Mouse (Mus musculus): ENCODE measurements around the gene Ms4a18.
A peak's percentile ranks its signal among the peaks of the same experiment; 100 is the strongest.

Ms4a18 gene

DNA sequence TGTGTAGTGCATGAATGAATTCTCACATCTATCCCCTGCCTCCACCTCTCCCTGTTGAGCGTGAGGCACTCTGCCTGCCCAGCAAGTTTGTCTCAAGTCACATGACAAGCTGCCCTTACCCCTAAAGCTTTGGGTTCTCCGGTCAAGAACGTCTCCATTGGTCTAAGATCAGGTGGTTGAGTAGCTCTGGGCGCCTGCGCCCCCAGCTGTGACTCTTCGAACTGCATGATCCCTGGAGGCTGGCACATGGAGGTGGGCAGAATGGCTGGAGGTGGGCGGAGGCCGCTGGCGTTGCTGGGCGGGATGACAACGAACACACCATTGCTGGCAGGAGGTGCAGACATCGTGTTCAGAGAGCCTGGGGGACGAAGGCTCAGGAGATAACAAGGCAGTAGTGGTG lies 33.3 kb downstream of the Ms4a18 start:
- no peak for DNase-seq (ENCODE audit: low read depth, low spot score)

DNA sequence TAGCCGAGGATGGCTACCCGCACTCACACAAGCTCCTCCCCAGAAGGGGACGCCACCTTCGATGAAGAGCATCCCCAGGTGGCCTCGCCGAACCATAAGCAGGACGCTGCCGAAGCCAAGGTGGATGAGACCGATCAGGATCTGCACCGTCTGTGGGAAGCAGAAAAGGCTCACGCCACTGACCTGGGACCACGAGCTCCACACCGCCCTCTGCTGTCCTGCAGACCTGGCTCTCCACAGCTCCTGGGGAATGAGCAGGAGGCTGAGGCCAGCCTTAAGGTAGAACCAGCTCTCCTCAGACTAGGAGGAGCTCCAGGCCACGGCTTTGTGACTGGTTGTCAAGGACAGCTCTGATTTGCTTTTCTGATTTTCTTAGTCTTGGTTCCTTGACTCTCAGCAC lies 34.7 kb downstream of the Ms4a18 start:
- DNase-seq (ENCODE audit: low read depth, low spot score), result no peak

DNA sequence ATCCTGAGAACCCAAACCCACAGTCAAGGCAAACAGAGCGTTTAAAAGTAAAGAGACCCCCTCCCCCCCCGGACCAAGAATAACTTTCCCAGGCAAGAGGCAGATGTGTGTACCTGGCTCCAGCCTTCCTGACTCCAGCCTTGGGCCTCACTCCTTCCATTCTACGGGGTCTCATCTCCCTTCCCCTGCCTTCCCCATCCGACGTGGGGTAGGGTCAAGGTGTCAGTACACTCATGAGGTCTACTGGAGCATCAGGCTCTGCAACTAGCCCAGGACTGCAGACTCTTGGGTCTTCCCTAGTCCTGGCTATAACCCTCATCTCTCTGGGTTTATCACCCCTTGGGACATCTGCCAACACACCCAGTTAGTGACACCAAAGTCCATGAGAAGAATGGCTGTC lies 37.6 kb downstream of the Ms4a18 start:
- no peak for DNase-seq (ENCODE audit: low read depth, low spot score)

DNA sequence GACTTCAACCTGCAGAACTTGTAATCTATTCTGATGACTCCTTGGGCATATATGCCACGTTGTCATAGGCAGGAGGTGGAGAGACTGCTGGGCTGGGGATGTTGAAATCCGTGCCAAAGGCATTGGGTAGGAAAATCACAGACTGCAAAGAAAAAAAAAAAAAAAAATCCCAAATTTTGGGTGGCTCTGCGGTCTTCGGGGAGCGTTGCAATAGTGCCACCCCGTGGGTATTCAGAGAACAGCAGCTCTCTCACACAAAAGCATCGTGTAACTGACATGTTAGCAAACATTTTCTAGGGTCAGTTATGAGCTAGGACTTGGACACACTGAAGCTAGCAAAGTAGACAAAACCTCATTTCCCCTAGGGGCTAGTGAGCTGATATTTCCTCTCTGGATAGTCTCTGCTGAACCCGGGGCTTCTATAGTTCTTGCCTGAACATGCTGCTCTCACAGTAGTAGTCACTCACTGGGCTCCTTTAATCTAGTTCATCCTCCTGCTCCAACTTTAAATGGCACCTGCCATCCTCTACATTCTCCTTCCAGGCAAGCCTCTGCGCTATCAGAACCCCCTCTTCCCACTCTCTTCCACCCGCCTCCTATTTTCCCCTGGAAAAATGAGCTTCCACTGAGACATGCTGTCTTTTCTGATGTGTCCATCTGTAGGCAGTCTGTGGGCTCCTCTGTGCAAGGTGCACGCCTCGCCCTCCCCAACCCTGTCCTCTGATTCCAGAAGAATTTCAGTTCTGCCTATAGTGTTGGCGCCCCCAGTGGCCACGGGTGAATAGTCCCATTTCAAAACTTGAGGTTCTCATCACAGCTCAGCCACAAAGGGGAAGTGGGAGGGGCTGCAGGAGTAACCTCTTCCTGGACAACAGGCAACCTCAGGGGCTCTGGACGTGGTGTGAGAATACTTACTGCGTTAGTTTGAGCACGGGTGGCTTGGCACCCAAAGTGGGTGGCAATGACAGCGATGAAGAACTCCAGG lies 38.4 kb downstream of the Ms4a18 start:
- DNase-seq (ENCODE audit: low read depth, low spot score), result no peak

DNA sequence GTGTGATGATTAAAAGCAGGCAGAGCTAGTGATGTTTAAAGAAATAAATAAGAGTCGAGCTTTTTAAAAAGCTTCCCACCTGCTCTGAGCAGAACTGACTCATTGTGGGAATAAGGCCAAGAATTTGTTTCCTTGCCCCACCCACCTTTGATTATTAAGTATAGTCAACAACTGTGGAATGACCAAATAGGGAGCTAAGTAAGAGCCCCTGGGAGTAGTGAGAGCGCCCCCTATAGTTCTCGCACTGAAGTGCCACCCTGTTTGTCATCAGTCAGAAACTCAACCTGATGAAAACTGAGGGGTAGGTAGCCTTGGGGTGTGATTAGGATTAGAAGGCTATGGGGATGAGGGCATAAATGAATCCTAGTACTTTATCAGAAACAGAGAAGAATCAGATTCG lies 41.5 kb downstream of the Ms4a18 start:
- no peak for DNase-seq (ENCODE audit: low read depth, low spot score)

DNA sequence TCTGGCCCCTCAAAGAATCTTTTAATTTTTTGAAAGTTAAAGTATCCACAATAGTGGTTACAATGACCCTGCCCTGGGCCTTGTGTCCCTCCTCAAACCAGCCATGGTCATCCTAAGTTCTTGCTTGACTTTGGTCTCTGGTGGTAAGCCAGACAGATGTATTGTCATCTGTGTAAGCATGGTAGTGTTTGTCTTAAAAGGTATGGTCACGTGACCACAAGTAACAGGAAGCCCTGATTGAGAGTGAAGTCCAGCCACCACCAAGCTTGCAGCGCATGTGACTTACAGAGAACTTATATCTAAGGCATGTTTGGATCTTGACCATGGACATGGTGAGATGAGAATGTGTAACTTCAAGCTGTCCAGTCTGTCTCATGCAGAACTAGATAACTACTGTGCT lies 42.6 kb downstream of the Ms4a18 start:
- DNase-seq (ENCODE audit: low read depth, low spot score), result no peak

DNA sequence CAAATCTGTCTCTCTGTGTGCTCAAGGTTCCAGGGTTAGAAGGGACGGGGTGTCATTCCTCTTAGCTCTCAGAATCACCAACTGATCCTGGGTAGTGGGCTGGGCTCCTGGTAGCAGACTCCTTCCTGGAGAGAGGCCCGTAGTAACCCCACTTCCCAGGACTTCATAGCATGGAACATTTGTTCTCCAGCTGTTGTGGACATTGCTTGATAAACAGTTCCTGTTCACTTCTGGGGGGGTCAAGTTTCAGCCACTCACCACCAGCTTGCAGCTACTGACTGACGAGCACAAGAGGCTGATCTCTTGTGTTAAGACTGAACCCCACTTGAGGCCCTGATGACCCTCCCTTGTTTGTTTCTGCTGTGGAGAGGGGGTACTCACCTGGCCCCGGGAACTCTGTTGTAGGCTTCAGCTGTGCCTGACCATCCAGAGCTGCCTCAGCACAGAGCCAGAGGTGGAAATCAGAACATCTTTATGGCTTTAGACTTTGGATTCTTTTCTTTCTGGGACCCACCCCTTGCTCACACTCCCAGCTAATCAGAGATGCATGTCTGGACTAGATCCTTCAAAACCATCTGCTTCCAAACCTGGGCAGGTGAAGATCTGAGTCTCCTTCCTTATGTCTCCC lies 43.5 kb downstream of the Ms4a18 start, which contains the start of gene Ms4a10:
TSS of gene Ms4a10 (minus strand) at position 433 of the 628 bp plus-strand sequence.
- DNase-seq (ENCODE audit: low read depth, low spot score), result no peak

DNA sequence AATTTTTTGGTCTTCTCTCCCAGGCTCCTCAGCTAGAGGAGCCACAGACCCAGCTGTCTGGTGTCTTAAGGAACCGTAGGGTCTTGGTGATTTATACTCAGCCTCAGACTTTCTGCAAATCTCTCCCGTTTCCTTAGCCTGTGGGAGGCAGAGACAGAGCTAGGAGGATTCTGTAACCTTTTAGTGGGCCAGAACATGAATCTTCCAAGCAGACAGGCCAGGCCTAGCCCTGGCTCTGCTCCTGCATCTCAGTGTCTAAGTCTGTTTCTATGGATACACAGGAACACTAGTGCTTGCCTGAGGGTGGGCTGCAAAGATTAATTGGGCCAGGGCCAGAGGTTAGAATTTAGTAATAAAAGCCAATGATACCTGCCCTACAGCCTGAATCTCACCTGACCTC lies 44.6 kb downstream of the Ms4a18 start:
- no peak for DNase-seq (ENCODE audit: low read depth, low spot score)

DNA sequence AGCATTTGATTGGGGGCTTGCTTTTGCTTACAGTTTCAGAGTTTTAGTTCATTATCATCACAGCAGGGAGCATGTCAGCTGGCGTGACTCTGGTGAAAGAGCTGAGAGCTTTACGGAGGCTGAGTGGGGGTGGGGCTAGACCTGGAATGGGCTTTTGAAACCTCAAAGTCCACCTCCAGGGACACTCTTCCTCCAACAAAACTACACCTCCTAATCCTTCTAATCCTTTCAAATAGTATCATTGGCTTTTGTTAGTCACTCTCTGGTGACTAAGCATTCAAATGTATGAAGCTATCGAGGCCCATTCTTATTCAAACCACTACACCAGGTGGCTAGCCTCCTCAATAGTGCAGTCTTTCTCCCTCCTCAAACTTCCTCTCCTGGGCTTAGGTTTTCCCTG lies 45.2 kb downstream of the Ms4a18 start:
- no peak for DNase-seq (ENCODE audit: low read depth, low spot score)

DNA sequence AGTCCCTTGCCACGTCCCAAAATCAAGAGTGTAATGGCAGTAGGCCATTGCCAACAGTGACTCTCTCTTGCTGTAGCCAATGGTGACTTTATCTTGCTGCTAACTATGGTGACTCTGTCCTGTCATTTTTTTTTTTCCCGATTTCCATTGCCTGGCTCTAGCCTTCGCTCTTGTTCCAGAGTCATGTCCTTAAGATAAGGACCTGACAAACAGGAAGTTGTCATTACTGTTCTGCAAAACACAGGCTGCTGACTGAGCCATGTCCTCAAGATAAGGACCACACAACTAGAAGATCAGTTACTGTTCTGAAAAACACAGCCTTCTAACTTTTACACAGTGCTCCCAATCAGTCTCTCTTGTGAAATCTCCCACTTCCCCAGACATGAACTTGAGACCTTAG lies 47.4 kb downstream of the Ms4a18 start:
- no peak for DNase-seq (ENCODE audit: low read depth, low spot score)

DNA sequence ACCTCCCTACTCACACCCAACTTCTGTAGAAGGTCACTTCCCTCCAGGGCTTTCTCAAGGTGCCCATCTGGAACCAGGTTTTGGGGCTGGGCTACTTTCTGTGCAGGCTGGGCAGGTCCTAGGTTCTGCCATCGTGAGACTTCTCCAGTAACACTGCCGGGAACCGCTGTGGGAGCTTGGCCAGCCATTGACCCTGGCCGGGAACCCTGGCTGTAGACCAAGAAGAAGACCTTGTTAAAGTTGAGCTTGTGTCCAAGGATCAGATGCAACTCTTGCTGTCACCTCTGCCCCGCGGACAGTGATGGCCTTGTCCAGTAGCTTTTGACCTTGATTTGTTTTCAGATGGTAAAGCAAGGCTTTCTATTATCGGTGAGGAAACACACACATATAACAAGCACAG lies 49.3 kb downstream of the Ms4a18 start:
- DNase-seq (ENCODE audit: low read depth, low spot score), result no peak

DNA sequence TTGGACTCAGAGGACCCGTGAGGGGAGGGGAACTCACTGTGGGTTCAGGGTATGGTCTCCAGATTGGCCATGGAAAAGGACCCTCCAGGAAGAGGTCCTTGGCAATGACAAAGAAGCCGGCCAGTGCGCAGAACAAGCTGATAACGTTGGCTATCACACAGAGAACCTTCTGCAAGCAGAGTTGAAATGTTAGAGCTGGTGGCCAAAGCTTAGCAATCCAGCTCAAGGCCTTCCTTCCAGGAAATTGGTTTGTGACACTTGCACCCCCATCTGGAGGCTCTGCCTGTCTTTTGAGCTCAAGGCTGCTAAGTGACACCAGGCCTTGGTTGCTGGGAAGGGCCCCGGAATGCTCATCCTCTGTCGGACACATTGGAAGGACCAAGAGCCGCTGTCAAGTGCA lies 52.1 kb downstream of the Ms4a18 start:
- no peak for DNase-seq (ENCODE audit: low read depth, low spot score)

DNA sequence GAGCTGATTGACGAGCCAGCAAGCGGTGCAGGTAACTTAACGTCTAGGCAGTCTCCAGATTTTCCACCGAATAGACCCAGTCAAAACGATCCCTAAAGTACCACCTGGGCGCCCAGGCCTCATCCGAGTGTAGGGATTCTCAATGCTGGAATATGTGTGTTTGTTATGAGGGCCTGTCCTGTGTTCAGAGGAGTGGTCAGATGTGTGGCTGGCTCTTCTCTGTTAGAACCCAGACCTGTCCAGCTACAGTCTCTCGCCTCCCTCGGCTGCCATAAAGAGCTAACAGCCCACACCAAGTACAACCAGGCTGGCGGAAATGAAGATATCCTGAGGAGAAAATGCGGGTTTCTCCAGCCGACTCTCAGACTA lies 57.9 kb downstream of the Ms4a18 start:
- no peak for DNase-seq (ENCODE audit: low read depth, low spot score)

DNA sequence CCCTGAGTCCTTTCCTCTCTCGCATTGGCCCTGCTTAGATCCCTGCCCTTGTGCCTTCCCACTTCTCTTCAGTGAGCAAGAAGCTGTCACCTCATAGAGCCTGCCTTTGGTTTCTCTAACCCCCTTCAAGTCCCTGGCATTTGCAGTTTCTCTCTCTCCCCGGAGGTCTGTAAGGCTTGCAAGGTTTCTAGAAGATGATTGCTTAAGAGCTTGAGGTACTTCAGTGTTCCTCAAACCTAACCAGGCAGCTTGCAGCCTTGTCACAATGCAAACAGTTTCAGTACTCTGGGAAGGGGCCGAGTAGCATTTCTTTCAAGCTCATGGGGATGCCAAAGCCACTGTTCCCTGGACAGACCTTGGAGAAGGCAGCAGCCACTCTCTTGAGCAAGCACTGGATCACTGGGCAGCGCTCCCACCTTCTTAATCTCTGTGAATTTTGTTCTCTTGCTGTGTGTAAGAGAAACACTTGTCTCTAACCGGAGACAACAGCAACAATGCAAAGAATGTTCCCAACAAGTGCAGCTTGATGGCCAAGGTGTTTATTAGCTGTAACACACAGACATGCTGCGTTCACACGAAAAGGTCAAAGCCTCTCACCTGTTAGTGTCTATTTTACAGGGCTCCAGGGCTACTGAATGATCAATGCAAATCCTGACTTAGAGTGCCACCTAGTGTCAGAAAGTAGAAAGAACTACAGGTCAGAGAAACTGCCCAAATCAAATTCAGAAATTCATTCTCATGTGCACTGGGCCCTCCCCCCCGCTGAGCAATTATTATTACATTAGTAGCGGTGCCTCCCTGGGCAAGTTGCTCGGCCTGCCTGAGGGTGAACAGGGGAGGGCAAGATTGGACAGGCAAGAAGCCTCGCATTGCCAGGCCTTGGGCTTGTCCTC lies 58.5 kb downstream of the Ms4a18 start:
- DNase-seq (ENCODE audit: low read depth, low spot score), result no peak

DNA sequence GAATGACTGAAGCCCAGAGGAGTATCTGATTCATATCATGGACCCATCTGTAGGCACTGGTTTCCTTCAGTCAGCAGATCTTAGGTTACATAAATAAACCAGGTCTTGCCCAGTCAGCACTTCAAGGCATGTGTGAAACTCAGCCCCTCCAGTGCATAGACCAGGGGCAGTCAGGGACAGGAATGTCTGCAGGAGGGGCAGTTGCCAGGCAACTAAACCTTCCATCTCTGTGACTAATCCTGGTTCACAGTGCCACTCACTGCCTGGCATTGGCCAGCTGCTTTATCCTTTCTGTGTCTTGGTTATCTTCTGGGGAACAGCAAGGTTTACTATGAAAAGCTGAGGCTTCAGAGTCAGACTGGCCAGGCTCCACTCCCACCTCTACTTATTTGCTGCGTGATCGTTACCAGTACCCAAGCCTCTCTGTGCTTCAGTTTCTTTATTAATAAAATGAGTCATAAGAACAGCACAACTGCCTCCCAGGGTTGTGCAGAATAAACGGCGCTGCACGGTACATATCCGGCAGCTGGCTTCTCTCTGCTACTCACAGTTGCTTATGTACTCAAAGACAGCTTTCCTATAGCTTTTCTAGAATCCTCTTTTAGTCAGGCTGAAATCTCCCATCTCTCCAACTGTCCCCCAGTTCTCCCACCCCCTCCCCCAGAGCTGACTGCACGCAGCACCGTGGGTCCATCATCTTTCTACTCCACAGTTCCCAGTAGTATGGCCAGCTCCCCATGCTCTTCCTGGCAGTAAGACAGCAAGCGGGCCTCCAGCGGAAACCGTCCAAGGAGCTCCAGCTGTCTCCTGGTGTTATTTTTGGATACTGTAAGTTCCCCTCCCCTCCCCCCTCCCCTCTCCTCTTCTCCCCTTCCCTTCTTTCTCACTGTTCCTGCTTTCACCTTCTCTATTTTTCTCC lies 65.6 kb downstream of the Ms4a18 start:
- DNase-seq (ENCODE audit: low read depth, low spot score), result no peak

DNA sequence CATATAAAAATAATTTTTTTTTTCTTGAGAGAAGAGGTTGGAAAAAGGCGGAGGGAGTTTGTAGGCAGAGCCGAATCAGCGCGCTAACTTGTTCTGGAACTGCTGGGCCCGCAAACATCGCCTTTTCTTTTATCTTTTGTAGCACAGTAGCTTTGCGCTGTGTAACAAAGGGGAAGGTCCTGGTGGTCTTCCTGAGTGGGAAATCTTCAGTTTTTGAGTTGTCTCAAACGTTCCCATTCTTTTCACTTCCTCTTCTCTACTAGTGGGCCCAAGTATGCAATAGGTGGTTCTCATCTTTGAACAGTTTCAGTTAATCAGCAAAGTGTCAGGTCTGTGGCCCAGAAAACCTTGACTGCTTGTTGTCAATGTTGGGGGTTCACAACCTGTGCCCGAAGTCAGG lies 68.3 kb downstream of the Ms4a18 start:
- no peak for DNase-seq (ENCODE audit: low read depth, low spot score)

DNA sequence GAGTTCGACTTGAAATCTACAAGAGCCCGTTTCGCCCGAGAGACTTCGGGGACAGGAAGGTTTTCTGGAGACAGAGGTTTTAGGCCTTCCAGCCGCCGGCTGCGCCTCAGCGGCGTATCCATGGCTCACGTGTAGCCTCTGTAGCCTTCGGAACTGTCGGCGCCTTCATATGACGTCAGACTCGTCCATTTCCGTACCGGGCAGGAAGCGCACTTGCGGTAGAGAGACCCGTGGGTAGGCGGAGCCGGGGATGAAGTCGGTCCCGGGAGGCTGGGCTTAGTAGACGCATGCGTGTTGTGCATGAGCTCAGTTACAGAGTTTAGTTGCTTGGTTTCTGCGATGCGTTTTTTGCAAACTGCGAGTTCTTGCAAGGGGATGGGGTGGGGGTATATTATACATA lies 68.7 kb downstream of the Ms4a18 start, which contains the start of gene Ccdc86:
TSS of gene Ccdc86 (minus strand) at position 155 of the 400 bp plus-strand sequence.
- peak; percentile 97 for DNase-seq (ENCODE audit: low read depth, low spot score)

DNA sequence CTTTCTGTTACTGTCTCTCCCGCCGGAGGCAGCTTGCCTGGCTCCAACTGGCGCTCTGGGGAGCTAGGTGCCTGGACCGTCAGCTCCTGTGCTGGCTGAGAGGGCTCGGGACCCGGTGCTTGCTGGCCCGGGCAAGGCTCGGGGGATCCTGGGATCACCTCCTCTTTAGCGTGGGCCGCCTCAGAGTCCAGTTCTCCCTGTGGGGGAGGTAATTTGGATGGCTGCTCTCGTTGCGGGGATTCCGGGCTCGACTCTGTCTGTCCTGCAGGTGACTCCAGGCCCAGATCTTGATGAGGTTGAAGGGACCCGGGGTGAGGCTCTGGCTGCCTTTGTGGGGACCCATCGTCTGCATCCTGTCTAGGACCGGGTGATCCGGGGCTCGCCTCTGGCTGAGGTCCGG lies 69.4 kb downstream of the Ms4a18 start:
- DNase-seq (ENCODE audit: low read depth, low spot score), result no peak

DNA sequence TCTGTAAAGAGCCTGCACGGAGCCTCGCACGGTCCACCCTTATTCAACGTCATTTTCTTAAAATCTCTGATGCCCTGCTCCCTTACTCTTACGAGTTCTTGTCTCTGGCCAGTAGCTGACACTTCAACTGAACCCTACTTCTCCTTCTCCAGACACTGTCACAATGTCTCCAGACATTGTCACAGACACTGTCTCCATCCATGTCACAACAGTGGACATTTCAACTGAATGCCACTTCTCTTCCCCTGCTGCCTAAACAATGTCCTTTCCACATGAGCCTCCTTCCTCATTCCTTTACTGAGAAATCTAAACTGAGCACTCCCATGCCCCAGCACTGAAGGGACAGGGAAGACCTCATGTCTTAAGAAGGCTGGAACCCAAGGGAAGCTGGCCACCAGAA lies 70.6 kb downstream of the Ms4a18 start:
- no peak for DNase-seq (ENCODE audit: low read depth, low spot score)

Measured in brain, embryonic 18.5 days (tissue).